Mouse (Mus musculus) lung, embryonic 14.5 days (tissue): Measurements from ENCODE around the gene Chtf18. TPM values are rescaled to one million over a fixed set of nuclear protein-coding genes. Genes with fewer than 3 reads are reported as not detected.
A peak's percentile ranks its signal among the peaks of the same experiment; 100 is the strongest.

Experiments
- ATAC-seq: fragments of 200-750 bp; cut with Nextera tagmentation; 2 replicates; pipeline ENCODE4 v1.8.0; 2017; ENCODE audit warnings: mild to moderate bottlenecking, moderate TSS enrichment, moderate library complexity; ENCODE audit not compliant: insufficient read depth
- DNase-seq: peaks from one replicate; pipeline ENCODE4 v3.0.0-alpha.2; 2015
- H3K27ac ChIP-seq: fragments of 300-500 bp; sonication (generic); 2 replicates; pipeline ENCODE4 v1.5.1; 2014; ENCODE audit warnings: low read depth, mild to moderate bottlenecking, moderate library complexity
- H3K27me3 ChIP-seq: fragments of 300-500 bp; sonication (generic); 2 replicates; pipeline ENCODE4 v1.6.1; 2014; ENCODE audit warnings: low read length, control low read depth; ENCODE audit not compliant: insufficient read depth
- H3K36me3 ChIP-seq: fragments of 300-500 bp; sonication (generic); 2 replicates; pipeline ENCODE4 v1.6.1; 2014; ENCODE audit warnings: control low read depth; ENCODE audit not compliant: insufficient read depth
- H3K4me1 ChIP-seq: fragments of 300-500 bp; sonication (generic); 2 replicates; pipeline ENCODE4 v1.6.1; 2014; ENCODE audit warnings: antibody characterized with exemption, control low read depth; ENCODE audit not compliant: insufficient read depth
- H3K4me2 ChIP-seq: fragments of 300-500 bp; sonication (generic); 2 replicates; pipeline ENCODE4 v1.6.1; 2014; ENCODE audit warnings: mild to moderate bottlenecking
- H3K4me3 ChIP-seq: fragments of 300-500 bp; sonication (generic); 2 replicates; pipeline ENCODE4 v1.5.1; 2014; ENCODE audit warnings: low read depth, low read length
- H3K9ac ChIP-seq: fragments of 300-500 bp; sonication (generic); 2 replicates; pipeline ENCODE4 v1.6.1; 2014
- H3K9me3 ChIP-seq: fragments of 300-500 bp; sonication (generic); 2 replicates; pipeline ENCODE4 v1.6.1; 2016; ENCODE audit warnings: low read depth, low read length, control low read depth
- CTCF ChIP-seq: IDR thresholded peaks from 2 replicates; pipeline ENCODE4 v1.5.1; 2016; ENCODE audit warnings: antibody characterized with exemption, low read depth
- WGBS: fragments of 180-500 bp; shearing (Covaris S2); extraction: QIAGEN DNeasy Blood & Tissue Kit; methylation state at CpG from one replicate; pipeline ENCODE4 v1.1.7; 2014; 5-methylcytosine and 5-hydroxymethylcytosine counted together
- microRNA-seq: library from miRNA; unstranded; fragments of <30 nt; microRNA quantifications from one replicate; pipeline ENCODE4, GENCODE M21; 2016; ENCODE audit warnings: borderline number of aligned reads
- polyA plus RNA-seq: library from polyadenylated mRNA; unstranded; fragments of >200 nt; fragmentation: Nextera tagmentation; extraction: Ambion mirVana; gene quantifications from 2 replicates; pipeline ENCODE4 v1.2.1, GENCODE M21; 2014

The Chtf18 gene
- polyA plus RNA-seq, 1 experiment from 2014 or later, result 32.3 TPM

GRCm38 (mm10) chr17:25696263-25696662 lies 31.0 kb downstream of the Chtf18 start:
- H3K4me2 ChIP-seq, result no peak overlapping the region
- no peak overlapping the region for H3K27ac ChIP-seq
- H3K36me3 ChIP-seq, result no peaks in the 10 kb centered on the region
- H3K4me3 ChIP-seq, result no peak overlapping the region
- no peaks in the 10 kb centered on the region for H3K9me3 ChIP-seq
- no peak overlapping the region for H3K9ac ChIP-seq
- WGBS, result 52% methylated on average over 1 of the region's 1 CpGs
- no peaks in the 10 kb centered on the region for H3K27me3 ChIP-seq
- DNase-seq (no peak), ATAC-seq (no peak)
- TF ChIP-seq CTCF, result no peak
- no peaks in the 10 kb centered on the region for H3K4me1 ChIP-seq

GRCm38 (mm10) chr17:25688922-25689321 lies 38.3 kb downstream of the Chtf18 start:
- DNase-seq (no peak), ATAC-seq (no peak)
- Histone ChIP-seq H3K36me3 (no peaks in the 10 kb centered on the region), H3K27ac (no peak overlapping the region), H3K9me3 (no peaks in the 10 kb centered on the region), H3K4me1 (no peaks in the 10 kb centered on the region), H3K4me3 (no peak overlapping the region), H3K4me2 (no peak overlapping the region), H3K27me3 (no peaks in the 10 kb centered on the region; the same call in 1 of the 2 replicates), H3K9ac (no peak overlapping the region)
- WGBS, result 79% methylated on average over 4 of the region's 4 CpGs
- TF ChIP-seq CTCF, result no peak

DNA sequence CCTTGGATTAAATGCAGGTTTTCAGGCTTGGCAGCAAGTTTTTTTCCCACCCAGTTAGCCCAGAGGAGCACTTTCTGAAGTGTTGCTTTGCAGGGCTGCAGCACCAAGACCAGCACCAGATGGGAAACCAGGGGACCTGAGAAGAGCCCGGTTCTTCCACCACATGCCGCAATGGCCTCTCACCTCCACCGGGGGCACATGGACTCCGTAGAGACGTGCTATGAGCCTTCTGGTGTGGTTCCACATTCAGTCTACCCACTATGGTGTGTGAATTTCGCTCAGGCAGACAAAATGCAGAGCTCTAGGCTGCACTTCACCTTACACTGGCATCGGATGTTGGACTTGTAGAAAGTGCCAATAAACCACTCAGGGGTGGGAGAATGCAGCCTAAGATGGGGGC lies 40.9 kb downstream of the Chtf18 start:
- DNase-seq (peak; percentile 43), ATAC-seq (no peak)
- Histone ChIP-seq H3K9ac (no peak overlapping the region), H3K27ac (no peak overlapping the region), H3K4me2 (no peak overlapping the region), H3K36me3 (no peaks in the 10 kb centered on the region), H3K4me1 (no peaks in the 10 kb centered on the region), H3K4me3 (no peak overlapping the region), H3K9me3 (no peaks in the 10 kb centered on the region), H3K27me3 (no peaks in the 10 kb centered on the region; the same call in 1 of the 2 replicates)
- peak; percentile 54 for TF ChIP-seq CTCF
- WGBS, result 37% methylated on average over 7 of the region's 7 CpGs

GRCm38 (mm10) chr17:25681636-25682035 lies 45.6 kb downstream of the Chtf18 start:
- Histone ChIP-seq H3K36me3 (no peaks in the 10 kb centered on the region), H3K27me3 (no peaks in the 10 kb centered on the region; the same call in 1 of the 2 replicates), H3K4me2 (no peak overlapping the region), H3K4me3 (no peak overlapping the region), H3K27ac (no peak overlapping the region), H3K4me1 (no peaks in the 10 kb centered on the region), H3K9me3 (no peaks in the 10 kb centered on the region), H3K9ac (no peak overlapping the region)
- 75% methylated on average over 4 of the region's 4 CpGs for WGBS
- TF ChIP-seq CTCF, result no peak
- no peak for ATAC-seq
- DNase-seq, result no peak

GRCm38 (mm10) chr17:25679818-25680217 lies 47.4 kb downstream of the Chtf18 start:
- WGBS, result 23% methylated on average over 5 of the region's 5 CpGs
- no peaks in the 10 kb centered on the region for H3K27me3 ChIP-seq
- no peak overlapping the region for H3K4me3 ChIP-seq
- DNase-seq (no peak), ATAC-seq (no peak)
- no peaks in the 10 kb centered on the region for H3K4me1 ChIP-seq
- no peaks in the 10 kb centered on the region; the same call in 1 of the 2 replicates for H3K9me3 ChIP-seq
- no peak overlapping the region for H3K27ac ChIP-seq
- H3K4me2 ChIP-seq, result no peak overlapping the region
- TF ChIP-seq CTCF, result no peak
- H3K9ac ChIP-seq, result no peak overlapping the region
- H3K36me3 ChIP-seq, result no peaks in the 10 kb centered on the region

- no peaks in the 10 kb centered on the region; the same call in 1 of the 2 replicates for H3K9me3 ChIP-seq
- DNase-seq (no peak), ATAC-seq (no peak)
- H3K36me3 ChIP-seq, result no peaks in the 10 kb centered on the region
- H3K4me3 ChIP-seq, result no peak overlapping the region
- no peaks in the 10 kb centered on the region for H3K4me1 ChIP-seq
- H3K27ac ChIP-seq, result no peak overlapping the region
- no peak overlapping the region for H3K9ac ChIP-seq
- TF ChIP-seq CTCF, result no peak
- H3K27me3 ChIP-seq, result no peaks in the 10 kb centered on the region
- no peak overlapping the region for H3K4me2 ChIP-seq
- WGBS, result 66% methylated on average over 6 of the region's 6 CpGs
These were observed 49.2 kb downstream of the Chtf18 start for GRCm38 (mm10) chr17:25677969-25678368.

GRCm38 (mm10) chr17:25672982-25673381 lies 54.2 kb downstream of the Chtf18 start:
- Histone ChIP-seq H3K27ac (no peak overlapping the region), H3K4me3 (no peak overlapping the region)

More at GRCm38 (mm10) chr17:25672982-25673381, 54.2 kb downstream of the Chtf18 start:
- no peaks in the 10 kb centered on the region; the same call in 1 of the 2 replicates for H3K9me3 ChIP-seq
- no peak for TF ChIP-seq CTCF
- no peaks in the 10 kb centered on the region for H3K4me1 ChIP-seq
- H3K27me3 ChIP-seq, result no peaks in the 10 kb centered on the region
- H3K9ac ChIP-seq, result no peak overlapping the region
- DNase-seq (no peak), ATAC-seq (no peak)
- no peak overlapping the region for H3K4me2 ChIP-seq
- H3K36me3 ChIP-seq, result no peaks in the 10 kb centered on the region

Small RNA genes lying within 50 kb of the gene (microRNA-seq; reads per million reads assigned to microRNA genes)
- gene Gm25083, result not detected

Other genes with a start within 250 kb of the Chtf18 start
- gene Sstr5, start 230.1 kb downstream of the Chtf18 start, polyA plus RNA-seq, result 0.15 TPM in 1 of 2 replicates, not detected in the other
- gene Sox8, start 156.7 kb downstream of the Chtf18 start, polyA plus RNA-seq, result 0.42 and 0.79 TPM in 2 replicates
- gene Lmf1, start 148.3 kb downstream of the Chtf18 start, polyA plus RNA-seq, result 25.7 and 26.1 TPM in 2 replicates
- gene Gng13, start 10.2 kb downstream of the Chtf18 start, polyA plus RNA-seq, result 1.3 and 1.4 TPM in 2 replicates
- 22.1 and 22.6 TPM in 2 replicates for gene Rpusd1, start 251 bp upstream of the Chtf18 start, polyA plus RNA-seq
- gene Mslnl, start 8.6 kb upstream of the Chtf18 start, polyA plus RNA-seq, result 0.24 and 0.31 TPM in 2 replicates
- gene Msln, start 27.0 kb upstream of the Chtf18 start, polyA plus RNA-seq, result 1.8 and 4.6 TPM in 2 replicates
- gene Narfl, start 46.4 kb upstream of the Chtf18 start, polyA plus RNA-seq, result 24.3 and 25.6 TPM in 2 replicates
- gene Haghl, start 58.3 kb upstream of the Chtf18 start, polyA plus RNA-seq, result 55.1 and 57.9 TPM in 2 replicates
- gene Ccdc78, start 59.2 kb upstream of the Chtf18 start, polyA plus RNA-seq, result 0.12 TPM in 1 of 2 replicates, not detected in the other
- gene Fam173a, start 65.5 kb upstream of the Chtf18 start, polyA plus RNA-seq, result 81.9 and 96.8 TPM in 2 replicates
- gene AC134908.4, start 68.2 kb upstream of the Chtf18 start, polyA plus RNA-seq, result not detected in 2 replicates
- gene Metrn, start 69.7 kb upstream of the Chtf18 start, polyA plus RNA-seq, result 10.4 and 12.7 TPM in 2 replicates
- 0.97 and 1.3 TPM in 2 replicates for gene Fbxl16, start 81.7 kb upstream of the Chtf18 start, polyA plus RNA-seq
- 24.6 and 26.0 TPM in 2 replicates for gene Wdr24, start 96.2 kb upstream of the Chtf18 start, polyA plus RNA-seq
- gene Jmjd8, start 101.4 kb upstream of the Chtf18 start, polyA plus RNA-seq, result 39.5 and 40.6 TPM in 2 replicates
- 335 and 367 TPM in 2 replicates for gene Stub1, start 106.0 kb upstream of the Chtf18 start, polyA plus RNA-seq
- gene Rhbdl1, start 109.9 kb upstream of the Chtf18 start, polyA plus RNA-seq, result 1.8 and 2.0 TPM in 2 replicates
- 1.0 and 1.4 TPM in 2 replicates for gene Gm20683, start 114.3 kb upstream of the Chtf18 start, polyA plus RNA-seq
- gene Rhot2, start 117.4 kb upstream of the Chtf18 start, polyA plus RNA-seq, result 10.8 and 11.0 TPM in 2 replicates
- gene Wdr90, start 134.1 kb upstream of the Chtf18 start, polyA plus RNA-seq, result 29.9 and 34.1 TPM in 2 replicates
- 17.7 and 17.9 TPM in 2 replicates for gene Mcrip2, start 141.3 kb upstream of the Chtf18 start, polyA plus RNA-seq
- 44.6 and 45.7 TPM in 2 replicates for gene Mettl26, start 147.7 kb upstream of the Chtf18 start, polyA plus RNA-seq
- 0.57 and 0.87 TPM in 2 replicates for gene Wfikkn1, start 153.4 kb upstream of the Chtf18 start, polyA plus RNA-seq
- 15.3 and 15.4 TPM in 2 replicates for gene Rab40c, start 192.3 kb upstream of the Chtf18 start, polyA plus RNA-seq
- gene Pigq, start 217.5 kb upstream of the Chtf18 start, polyA plus RNA-seq, result 65.9 and 69.0 TPM in 2 replicates
- gene Nhlrc4, start 217.5 kb upstream of the Chtf18 start, polyA plus RNA-seq, result not detected in 2 replicates
- gene A930017K11Rik, start 225.1 kb upstream of the Chtf18 start, polyA plus RNA-seq, result 0.16 and 0.26 TPM in 2 replicates